Comparison of ENCODE assay signal across 9 mouse cellular contexts in the genomic region with DNA sequence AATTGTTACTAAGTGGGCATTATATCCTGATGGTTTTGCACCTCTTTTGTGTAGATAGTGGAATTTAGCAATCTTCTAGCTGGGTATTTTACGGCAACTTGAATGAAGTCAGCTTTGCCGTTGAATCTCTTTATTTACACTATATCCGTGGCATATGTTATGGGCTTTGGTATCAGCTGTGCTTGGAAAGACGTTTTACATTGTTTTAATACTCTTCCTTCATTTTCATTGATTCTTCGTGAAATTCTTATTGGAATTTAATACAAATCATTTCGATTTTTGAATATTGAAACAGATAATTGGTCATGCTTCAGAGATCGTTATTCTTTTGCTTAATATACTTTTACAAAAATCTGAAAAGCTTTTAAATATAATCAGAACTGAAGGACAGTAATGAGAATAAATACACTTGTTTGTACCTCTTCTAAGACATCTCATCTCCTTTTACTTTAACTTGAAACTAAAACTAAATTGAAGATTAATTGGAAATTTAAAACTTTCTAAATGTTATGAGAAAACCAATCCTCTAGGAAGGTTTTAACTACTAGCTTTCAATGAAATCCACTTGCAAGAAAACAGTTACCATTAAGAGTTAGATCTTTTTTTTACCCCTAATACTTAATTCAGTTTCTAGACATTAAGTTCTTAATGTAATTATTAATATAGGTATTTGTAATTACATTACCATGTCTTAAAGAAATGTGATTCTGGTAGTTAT. TPM values are rescaled to one million over a fixed set of nuclear protein-coding genes. Genes with fewer than 3 reads are reported as not detected.
DNase-seq lines count a peak whose midpoint lies in the region; ATAC-seq and TF ChIP-seq lines count a peak whose summit lies in the region.
"Had no signal": no experiment of that assay in that cellular context is flagged by ENCODE, and none has a peak within 500 bp of the region (broad histone marks: within the 10 kb centered on the region; RNA-seq: fewer than 3 reads in every experiment).

No protein-coding gene starts in this region.

- H3K27ac ChIP-seq in kidney, embryonic 16.5 days (ENCODE audit: low read length), result no peak overlapping the region
- no peak overlapping the region for H3K27ac ChIP-seq in hindbrain, postnatal 0 days
- H3K27ac ChIP-seq in midbrain, postnatal 0 days (ENCODE audit: low read depth, low read length), result no peak overlapping the region

- no peak for DNase-seq in kidney, adult 9 months
- DNase-seq in c-Kit-negative CD71-positive TER-119-positive erythroid progenitor cells, embryonic 14.5 days (ENCODE audit: low read depth, low spot score), result peak; percentile 19
- DNase-seq in hindbrain, postnatal 0 days (ENCODE audit: low spot score), result no peak
- no peak for DNase-seq in midbrain, postnatal 0 days (ENCODE audit: low spot score)
- no peak for DNase-seq in adrenal gland, adult 8-10 months
- no peak for DNase-seq in embryo, embryonic 10 days (ENCODE audit: low spot score)
- DNase-seq: kidney, postnatal 10 days had no signal

- H3K4me1 ChIP-seq in kidney, embryonic 16.5 days (ENCODE audit: insufficient read depth, low read length), result peaks cover 7% of the 10 kb centered on the region; the same call in 1 of the 2 replicates
- H3K4me1 ChIP-seq in hindbrain, postnatal 0 days (ENCODE audit: insufficient read depth, low read length), result 0 out of 2 replicates have a peak, but pooled peaks cover 3% of the 10 kb centered on the region
- peaks cover 3% of the 10 kb centered on the region; the same call in 1 of the 2 replicates for H3K4me1 ChIP-seq in midbrain, postnatal 0 days (ENCODE audit: insufficient read depth, low read length)

- peak overlapping the region; percentile 92 for H3K9ac ChIP-seq in kidney, embryonic 16.5 days (replicated peaks; ENCODE audit: low read length)
- peak overlapping the region; percentile 83 for H3K9ac ChIP-seq in hindbrain, postnatal 0 days (replicated peaks; ENCODE audit: low read length)
- H3K9ac ChIP-seq in midbrain, postnatal 0 days (replicated peaks; ENCODE audit: low read length, poor library complexity, severe bottlenecking), result peak overlapping the region; percentile 80; the same call in 1 of the 2 replicates

- H3K9me3 ChIP-seq in kidney, embryonic 16.5 days (ENCODE audit: low read length), result no peaks in the 10 kb centered on the region
- no peaks in the 10 kb centered on the region for H3K9me3 ChIP-seq in hindbrain, postnatal 0 days (ENCODE audit: low read length)
- no peaks in the 10 kb centered on the region for H3K9me3 ChIP-seq in midbrain, postnatal 0 days (ENCODE audit: low read length)

- ATAC-seq in kidney, embryonic 16.5 days (ENCODE audit: low FRiP score, low TSS enrichment), result no peak
- no peak for ATAC-seq in hindbrain, postnatal 0 days
- no peak for ATAC-seq in midbrain, postnatal 0 days (ENCODE audit: low FRiP score)
- ATAC-seq in granulocyte monocyte progenitor cell, adult 5-6 weeks (replicated peaks; ENCODE audit: poor library complexity, severe bottlenecking), result no peak

- peak overlapping the region; percentile 67 for H3K4me2 ChIP-seq in kidney, embryonic 16.5 days (replicated peaks; ENCODE audit: low read depth, low read length)
- H3K4me2 ChIP-seq in hindbrain, postnatal 0 days (ENCODE audit: low read depth, low read length), result peak overlapping the region; percentile 65
- peak overlapping the region; percentile 63 for H3K4me2 ChIP-seq in midbrain, postnatal 0 days (ENCODE audit: low read depth, low read length, poor library complexity, severe bottlenecking)

- peak overlapping the region; percentile 87 for H3K4me3 ChIP-seq in kidney, embryonic 16.5 days (ENCODE audit: low read length)
- peak overlapping the region; percentile 71 for H3K4me3 ChIP-seq in hindbrain, postnatal 0 days (ENCODE audit: low read length)
- peak overlapping the region; percentile 95 for H3K4me3 ChIP-seq in midbrain, postnatal 0 days (ENCODE audit: low read depth, low read length)

- no peaks in the 10 kb centered on the region for H3K27me3 ChIP-seq in kidney, embryonic 16.5 days (ENCODE audit: insufficient read depth, low read length)
- H3K27me3 ChIP-seq in hindbrain, postnatal 0 days (ENCODE audit: insufficient read depth, low read length), result no peaks in the 10 kb centered on the region
- no peaks in the 10 kb centered on the region for H3K27me3 ChIP-seq in midbrain, postnatal 0 days (ENCODE audit: insufficient read depth, low read length)

- 4% methylated on average over 7 of the region's 7 CpGs for WGBS in kidney, embryonic 16.5 days
- 3% methylated on average over 7 of the region's 7 CpGs for WGBS in hindbrain, postnatal 0 days
- 3% methylated on average over 7 of the region's 7 CpGs for WGBS in midbrain, postnatal 0 days

- H3K36me3 ChIP-seq in kidney, embryonic 16.5 days (ENCODE audit: insufficient read depth, low read length), result 0 out of 2 replicates have a peak, but pooled peaks cover 4% of the 10 kb centered on the region
- no peaks in the 10 kb centered on the region for H3K36me3 ChIP-seq in hindbrain, postnatal 0 days (ENCODE audit: insufficient read depth, low read length)
- H3K36me3 ChIP-seq in midbrain, postnatal 0 days (ENCODE audit: insufficient read depth, low read length), result no peaks in the 10 kb centered on the region

- TF ChIP-seq CTCF in hindbrain, postnatal 0 days (IDR thresholded peaks at IDR 0.05; ENCODE audit: low read depth), result no peak
- no peak for TF ChIP-seq CTCF in midbrain, postnatal 0 days (IDR thresholded peaks at IDR 0.05)

RNA-seq across cellular contexts. Expression of gene Suz12, which starts 1.5 kb away (rescaled TPM):
- 13.7 and 17.9 TPM in 2 replicates for polyA plus RNA-seq in kidney, embryonic 16.5 days (2015; fragmentation: Nextera tagmentation; extraction: Ambion mirVana)
- total RNA-seq in hindbrain, postnatal 0 days (2014; rRNA removed), result 15.0 and 19.5 TPM in 2 replicates
- polyA plus RNA-seq in hindbrain, postnatal 0 days (2015; fragmentation: Nextera tagmentation; extraction: Ambion mirVana), result 10.8 and 11.8 TPM in 2 replicates
- total RNA-seq in midbrain, postnatal 0 days (2014; rRNA removed), result 18.7 and 22.3 TPM in 2 replicates
- polyA plus RNA-seq in midbrain, postnatal 0 days (2015; fragmentation: Nextera tagmentation; extraction: Ambion mirVana), result 6.4 and 9.2 TPM in 2 replicates
- total RNA-seq in adrenal gland, adult 8-10 months (2022), result 10 to 100 TPM; 42.8 to 53.9 (median 47.1) TPM
- 79.4 and 102 TPM in 2 replicates for total RNA-seq in granulocyte monocyte progenitor cell, adult 5-6 weeks (2014; fragmentation: Nextera tagmentation)
- total RNA-seq in granulocyte monocyte progenitor cell, adult 5-6 weeks (2017), result 81.6 and 97.8 TPM in 2 replicates

RNA-seq across cellular contexts. Expression of gene Utp6, which starts 32.2 kb away (rescaled TPM):
- polyA plus RNA-seq in kidney, embryonic 16.5 days (2015; fragmentation: Nextera tagmentation; extraction: Ambion mirVana), result 48.7 and 49.7 TPM in 2 replicates
- total RNA-seq in hindbrain, postnatal 0 days (2014; rRNA removed), result 16.8 and 17.0 TPM in 2 replicates
- 24.2 and 29.6 TPM in 2 replicates for polyA plus RNA-seq in hindbrain, postnatal 0 days (2015; fragmentation: Nextera tagmentation; extraction: Ambion mirVana)
- 24.7 and 27.1 TPM in 2 replicates for total RNA-seq in midbrain, postnatal 0 days (2014; rRNA removed)
- polyA plus RNA-seq in midbrain, postnatal 0 days (2015; fragmentation: Nextera tagmentation; extraction: Ambion mirVana), result 18.9 and 21.0 TPM in 2 replicates
- total RNA-seq in adrenal gland, adult 8-10 months (2022), result 10 to 100 TPM; 39.0 to 50.4 (median 46.1) TPM
- 45.4 and 52.5 TPM in 2 replicates for total RNA-seq in granulocyte monocyte progenitor cell, adult 5-6 weeks (2014; fragmentation: Nextera tagmentation)
- total RNA-seq in granulocyte monocyte progenitor cell, adult 5-6 weeks (2017), result 102 and 105 TPM in 2 replicates
